Mouse (Mus musculus) stomach, embryonic 14.5 days (tissue): ENCODE data around the gene Cyp8b1. TPM values are rescaled to one million over a fixed set of nuclear protein-coding genes. Genes with fewer than 3 reads are reported as not detected.

Experiments
- ATAC-seq: fragments of 200-750 bp; cut with Nextera tagmentation; 2 replicates; pipeline ENCODE4 v1.8.0; 2017; ENCODE audit warnings: low read depth, moderate TSS enrichment; ENCODE audit not compliant: insufficient number of reproducible peaks, insufficient read depth, low FRiP score
- H3K27ac ChIP-seq: fragments of 300-500 bp; sonication (generic); 2 replicates; pipeline ENCODE4 v1.5.1; 2014; ENCODE audit warnings: mild to moderate bottlenecking, low read length, moderate library complexity, mixed read lengths
- H3K27me3 ChIP-seq: fragments of 300-500 bp; sonication (generic); 2 replicates; pipeline ENCODE4 v1.6.1; 2014; ENCODE audit warnings: low read length, control low read depth, mixed read lengths; ENCODE audit not compliant: control insufficient read depth, insufficient read depth
- H3K36me3 ChIP-seq: fragments of 300-500 bp; sonication (generic); 2 replicates; pipeline ENCODE4 v1.6.1; 2014; ENCODE audit warnings: mild to moderate bottlenecking, control low read depth, low read length, moderate library complexity, mixed read lengths; ENCODE audit not compliant: control insufficient read depth, insufficient read depth
- H3K4me1 ChIP-seq: fragments of 300-500 bp; sonication (generic); 2 replicates; pipeline ENCODE4 v1.6.1; 2014; ENCODE audit warnings: low read length, control low read depth, mixed read lengths; ENCODE audit not compliant: control insufficient read depth, insufficient read depth
- H3K4me2 ChIP-seq: fragments of 300-500 bp; sonication (generic); replicated peaks from 2 replicates; pipeline ENCODE4 v1.6.1; 2014; ENCODE audit warnings: low read depth, low read length, control low read depth
- H3K4me3 ChIP-seq: fragments of 300-500 bp; sonication (generic); 2 replicates; pipeline ENCODE4 v1.5.1; 2014; ENCODE audit warnings: low read depth, low read length, control low read depth
- H3K9ac ChIP-seq: fragments of 300-500 bp; sonication (generic); replicated peaks from 2 replicates; pipeline ENCODE4 v1.6.1; 2014; ENCODE audit warnings: low read depth, mild to moderate bottlenecking, control low read depth, low read length, moderate library complexity, mixed read lengths
- H3K9me3 ChIP-seq: fragments of 300-500 bp; sonication (generic); 2 replicates; pipeline ENCODE4 v1.6.1; 2016; ENCODE audit warnings: low read depth, low read length, control low read depth; ENCODE audit not compliant: control insufficient read depth
- WGBS: fragments of 180-500 bp; shearing (Covaris S2); extraction: QIAGEN DNeasy Blood & Tissue Kit; methylation state at CpG from one replicate; pipeline ENCODE4 v1.1.7; 2014; 5-methylcytosine and 5-hydroxymethylcytosine counted together
- polyA plus RNA-seq: library from polyadenylated mRNA; unstranded; fragments of >200 nt; fragmentation: Nextera tagmentation; extraction: Ambion mirVana; gene quantifications from 2 replicates; pipeline ENCODE4 v1.2.1, GENCODE M21; 2014

Gene Cyp8b1
- polyA plus RNA-seq, 1 experiment from 2014 or later: not detected

DNA sequence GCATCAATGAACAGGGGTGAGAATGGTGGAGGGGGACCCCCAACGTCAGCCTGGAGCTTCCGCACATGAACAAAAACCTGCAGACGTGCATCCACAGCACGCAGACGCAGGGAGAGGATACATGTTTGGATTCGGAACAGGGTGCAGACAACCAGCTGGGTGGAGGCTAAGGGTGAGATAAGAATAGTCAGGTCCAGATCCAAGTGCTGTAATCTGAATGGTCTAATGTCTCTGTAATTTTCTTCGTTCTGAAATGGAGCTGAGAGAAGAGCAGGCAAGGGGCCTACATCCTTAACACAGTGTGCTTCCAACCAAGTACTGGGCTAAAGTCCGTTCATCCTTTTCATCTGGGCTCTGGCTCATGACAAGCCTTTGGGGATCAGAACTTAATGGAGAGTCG, 24.8 kb downstream of the Cyp8b1 start:
- Histone ChIP-seq H3K4me1 (peaks cover 20% of the 10 kb centered on the region), H3K9ac (no peak overlapping the region), H3K27me3 (no peaks in the 10 kb centered on the region), H3K36me3 (no peaks in the 10 kb centered on the region), H3K27ac (no peak overlapping the region), H3K4me3 (no peak overlapping the region), H3K9me3 (no peaks in the 10 kb centered on the region), H3K4me2 (no peak overlapping the region)
- WGBS: 87% methylated on average over 9 of the region's 9 CpGs
- no peak for ATAC-seq

DNA sequence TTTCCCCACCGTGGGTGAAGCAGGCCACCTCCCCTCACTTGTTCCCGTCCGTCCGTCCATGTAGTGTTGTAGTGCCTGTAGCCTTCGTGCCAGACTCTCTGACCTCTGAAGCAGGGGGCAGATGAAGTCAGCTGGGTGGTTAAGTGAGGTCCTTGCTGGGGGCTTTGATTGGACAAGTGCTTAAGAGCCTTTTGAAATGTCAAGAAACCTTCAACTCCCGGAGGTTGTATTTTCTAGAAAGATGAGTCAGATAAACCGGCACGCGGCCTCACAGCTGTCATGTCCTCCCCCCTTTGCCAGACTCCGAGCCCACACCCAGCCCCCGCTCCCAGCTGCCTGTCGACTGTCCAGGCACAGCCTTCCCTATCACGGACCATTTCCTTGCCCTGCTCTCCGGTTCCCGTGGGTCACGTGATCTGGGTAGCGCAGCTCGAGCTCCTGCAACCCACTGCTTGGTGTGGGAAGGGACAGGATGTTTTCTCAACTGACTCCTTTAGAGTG, 25.6 kb downstream of the Cyp8b1 start:
- Histone ChIP-seq H3K4me1 (peaks cover 19% of the 10 kb centered on the region), H3K4me3 (no peak overlapping the region), H3K4me2 (peak overlapping the region; percentile 21), H3K9ac (no peak overlapping the region), H3K36me3 (no peaks in the 10 kb centered on the region), H3K27ac (no peak overlapping the region), H3K9me3 (no peaks in the 10 kb centered on the region), H3K27me3 (no peaks in the 10 kb centered on the region)
- ATAC-seq: 0 out of 2 replicates have a peak, but pooled peaks have one; percentile 53
- WGBS: 13% methylated on average over 18 of the region's 18 CpGs

DNA sequence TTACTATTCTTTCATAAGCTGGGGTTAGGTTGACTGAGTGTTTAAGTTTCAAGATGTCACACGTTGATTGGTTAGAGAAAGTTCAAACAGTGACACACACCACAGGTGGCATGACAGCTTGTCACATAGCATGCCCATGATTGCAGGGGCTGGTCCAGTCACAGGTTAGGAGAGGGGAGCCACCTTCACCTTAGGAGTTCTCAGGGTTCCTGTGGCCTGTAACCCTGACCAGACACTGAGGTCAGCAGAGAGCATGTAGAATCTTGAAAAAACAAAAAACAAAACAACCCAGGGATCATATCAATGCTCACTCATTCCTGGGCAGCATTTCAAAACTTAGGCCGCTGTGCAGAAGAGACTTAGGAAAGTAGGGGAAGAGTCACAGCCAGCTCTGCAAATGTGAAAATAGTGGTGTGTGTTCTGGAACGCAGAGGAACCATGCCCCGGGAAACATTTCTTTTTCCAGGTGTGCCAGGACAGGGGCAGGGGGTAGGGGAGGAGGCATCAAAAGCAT, 26.1 kb downstream of the Cyp8b1 start:
- Histone ChIP-seq H3K27ac (no peak overlapping the region), H3K4me3 (no peak overlapping the region), H3K4me2 (no peak overlapping the region; the same call in 1 of the 2 replicates), H3K9me3 (no peaks in the 10 kb centered on the region), H3K36me3 (no peaks in the 10 kb centered on the region), H3K9ac (no peak overlapping the region), H3K27me3 (no peaks in the 10 kb centered on the region), H3K4me1 (peaks cover 16% of the 10 kb centered on the region)
- WGBS: 49% methylated on average over 4 of the region's 4 CpGs
- ATAC-seq: no peak

DNA sequence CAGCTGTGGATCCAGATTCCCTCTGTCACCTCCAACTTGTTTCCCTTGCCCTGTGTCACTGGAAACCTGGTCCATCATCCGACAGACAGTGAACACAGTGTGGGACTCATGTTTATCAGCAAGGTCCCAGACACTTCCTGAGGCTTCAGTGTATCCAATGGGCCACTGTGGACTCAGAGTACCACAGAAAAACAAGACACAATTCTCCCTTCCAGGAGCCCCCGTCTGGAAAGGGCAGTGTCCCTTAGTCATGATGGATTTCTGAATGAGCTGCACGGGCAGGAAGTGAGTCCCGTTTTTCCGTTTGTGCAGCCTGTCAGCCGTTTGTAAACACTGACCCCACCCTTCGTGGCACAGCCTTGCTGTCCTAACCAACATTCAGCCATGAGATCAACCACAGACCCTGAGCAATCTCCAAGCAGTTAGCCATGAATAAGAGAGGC, 34.1 kb downstream of the Cyp8b1 start:
- no peak overlapping the region for H3K4me3 ChIP-seq
- H3K9ac ChIP-seq: no peak overlapping the region
- H3K4me1 ChIP-seq: peaks cover 3% of the 10 kb centered on the region; the same call in 1 of the 2 replicates
- no peaks in the 10 kb centered on the region for H3K9me3 ChIP-seq
- H3K4me2 ChIP-seq: no peak overlapping the region
- H3K36me3 ChIP-seq: no peaks in the 10 kb centered on the region
- WGBS: 27% methylated on average over 7 of the region's 7 CpGs
- ATAC-seq: no peak
- no peak overlapping the region for H3K27ac ChIP-seq
- H3K27me3 ChIP-seq: no peaks in the 10 kb centered on the region

DNA sequence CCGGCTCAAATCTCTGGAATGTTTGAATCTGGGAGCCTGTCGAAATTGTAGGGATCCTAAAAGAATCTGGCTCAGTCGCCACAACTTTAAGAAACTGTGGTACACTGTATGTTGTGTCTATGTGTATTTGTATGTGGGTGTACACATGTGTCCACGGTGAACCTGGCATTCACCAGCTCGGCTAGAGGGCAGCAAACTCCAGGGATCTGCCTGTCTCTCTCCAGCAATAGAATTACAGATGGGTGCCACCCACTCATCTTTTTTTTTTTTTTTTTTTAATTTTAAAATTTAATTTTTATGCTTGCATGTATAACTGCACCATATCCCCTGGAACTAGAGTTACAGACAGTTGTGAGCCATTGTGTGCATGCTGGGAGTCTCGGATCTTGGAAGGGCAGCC, 34.8 kb downstream of the Cyp8b1 start:
- Histone ChIP-seq H3K4me2 (no peak overlapping the region), H3K27ac (no peak overlapping the region)
- 57% methylated on average over 6 of the region's 6 CpGs for WGBS

DNA sequence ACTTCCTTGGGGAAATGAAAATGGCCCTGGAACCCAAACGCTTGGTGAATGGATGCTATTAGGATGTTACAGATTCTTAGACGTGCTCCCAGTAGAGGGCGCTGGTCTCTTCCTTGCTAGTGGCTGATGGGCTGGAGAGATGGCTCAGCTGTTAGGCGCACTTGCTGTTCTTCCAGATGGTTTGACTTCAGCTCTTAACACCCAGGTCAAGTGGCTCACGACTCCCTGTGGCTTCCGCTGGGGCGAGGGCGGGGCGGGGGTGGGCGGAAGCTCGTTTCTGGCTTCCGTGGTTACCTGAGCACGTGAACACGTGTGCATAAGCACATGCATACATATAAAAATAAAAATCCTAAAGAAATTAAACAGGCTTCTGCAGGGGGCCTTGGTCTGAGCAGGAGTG, 35.3 kb downstream of the Cyp8b1 start:
- Histone ChIP-seq H3K9ac (no peak overlapping the region), H3K4me1 (peaks cover 3% of the 10 kb centered on the region; the same call in 1 of the 2 replicates), H3K36me3 (no peaks in the 10 kb centered on the region), H3K4me2 (no peak overlapping the region), H3K9me3 (no peaks in the 10 kb centered on the region), H3K27ac (no peak overlapping the region), H3K4me3 (no peak overlapping the region), H3K27me3 (no peaks in the 10 kb centered on the region)
- no peak for ATAC-seq
- WGBS: 18% methylated on average over 14 of the region's 14 CpGs

More for the DNA sequence above, 34.8 kb downstream of the Cyp8b1 start:
- Histone ChIP-seq H3K4me1 (peaks cover 3% of the 10 kb centered on the region; the same call in 1 of the 2 replicates), H3K36me3 (no peaks in the 10 kb centered on the region), H3K9me3 (no peaks in the 10 kb centered on the region), H3K4me3 (no peak overlapping the region), H3K27me3 (no peaks in the 10 kb centered on the region), H3K9ac (no peak overlapping the region)
- ATAC-seq: no peak

DNA sequence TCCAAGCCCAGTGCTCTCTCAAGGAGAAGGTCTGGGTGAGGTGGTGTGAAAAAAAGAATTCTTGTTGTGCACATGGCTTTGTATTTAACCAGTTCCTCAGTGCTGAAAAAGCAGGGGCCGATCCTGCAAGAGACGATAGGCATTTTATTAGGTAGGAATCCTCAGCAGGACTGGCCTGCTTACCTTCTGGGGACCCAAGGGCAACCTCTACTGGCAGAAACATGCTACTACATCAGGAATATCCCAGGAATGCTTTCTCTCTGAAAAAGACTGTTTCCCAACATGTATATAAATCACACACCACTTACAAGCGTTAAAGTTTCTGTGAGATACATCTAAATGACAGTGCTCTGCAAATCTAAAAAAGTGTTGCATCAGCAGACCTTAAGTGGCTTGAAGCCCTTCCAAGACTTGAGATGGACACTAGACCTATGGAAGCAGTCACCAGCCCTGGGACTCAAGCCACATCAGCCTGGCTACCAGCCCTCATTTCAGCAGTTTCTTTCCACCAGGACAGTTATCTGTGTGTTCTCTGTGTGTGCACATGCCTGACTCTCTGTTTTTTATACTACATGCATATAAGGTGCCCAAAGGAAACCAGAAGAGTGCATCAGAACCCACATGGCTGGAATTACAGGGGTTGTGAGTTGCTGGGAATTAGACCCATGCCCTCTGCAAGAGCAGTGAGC, 38.9 kb downstream of the Cyp8b1 start:
- no peaks in the 10 kb centered on the region for H3K27me3 ChIP-seq
- H3K36me3 ChIP-seq: no peaks in the 10 kb centered on the region
- H3K9me3 ChIP-seq: no peaks in the 10 kb centered on the region
- H3K4me3 ChIP-seq: no peak overlapping the region
- 7% methylated on average over 3 of the region's 3 CpGs for WGBS
- 0 out of 2 replicates have a peak, but pooled peaks have one; percentile 15 for ATAC-seq
- peaks cover 2% of the 10 kb centered on the region; the same call in 1 of the 2 replicates for H3K4me1 ChIP-seq
- H3K4me2 ChIP-seq: no peak overlapping the region
- H3K27ac ChIP-seq: no peak overlapping the region
- no peak overlapping the region for H3K9ac ChIP-seq

DNA sequence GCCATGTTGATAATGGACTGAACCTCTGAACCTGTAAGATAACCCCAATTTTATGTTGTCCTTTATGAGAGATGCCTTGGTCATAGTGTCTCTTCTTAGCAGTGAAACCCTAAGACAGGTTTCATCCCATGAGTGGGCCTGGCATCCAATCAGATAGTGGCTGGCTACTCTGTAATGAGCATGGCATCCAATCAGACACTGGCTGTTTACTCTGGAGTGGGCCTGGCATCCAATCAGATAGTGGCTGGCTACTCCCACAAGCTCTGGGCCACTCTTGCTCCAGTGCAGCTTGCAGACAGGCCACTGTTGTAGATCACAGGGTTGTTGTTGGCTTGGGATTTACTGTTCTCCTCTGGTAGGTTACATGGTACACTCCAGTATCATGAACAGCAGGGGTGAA, 42.5 kb downstream of the Cyp8b1 start:
- no peak overlapping the region for H3K27ac ChIP-seq
- no peaks in the 10 kb centered on the region for H3K9me3 ChIP-seq
- no peak overlapping the region for H3K9ac ChIP-seq
- H3K4me3 ChIP-seq: no peak overlapping the region
- ATAC-seq: no peak
- no peaks in the 10 kb centered on the region for H3K27me3 ChIP-seq
- H3K4me1 ChIP-seq: peaks cover 8% of the 10 kb centered on the region; the same call in 1 of the 2 replicates
- no peaks in the 10 kb centered on the region for H3K36me3 ChIP-seq
- H3K4me2 ChIP-seq: no peak overlapping the region
